In the genomic region with DNA sequence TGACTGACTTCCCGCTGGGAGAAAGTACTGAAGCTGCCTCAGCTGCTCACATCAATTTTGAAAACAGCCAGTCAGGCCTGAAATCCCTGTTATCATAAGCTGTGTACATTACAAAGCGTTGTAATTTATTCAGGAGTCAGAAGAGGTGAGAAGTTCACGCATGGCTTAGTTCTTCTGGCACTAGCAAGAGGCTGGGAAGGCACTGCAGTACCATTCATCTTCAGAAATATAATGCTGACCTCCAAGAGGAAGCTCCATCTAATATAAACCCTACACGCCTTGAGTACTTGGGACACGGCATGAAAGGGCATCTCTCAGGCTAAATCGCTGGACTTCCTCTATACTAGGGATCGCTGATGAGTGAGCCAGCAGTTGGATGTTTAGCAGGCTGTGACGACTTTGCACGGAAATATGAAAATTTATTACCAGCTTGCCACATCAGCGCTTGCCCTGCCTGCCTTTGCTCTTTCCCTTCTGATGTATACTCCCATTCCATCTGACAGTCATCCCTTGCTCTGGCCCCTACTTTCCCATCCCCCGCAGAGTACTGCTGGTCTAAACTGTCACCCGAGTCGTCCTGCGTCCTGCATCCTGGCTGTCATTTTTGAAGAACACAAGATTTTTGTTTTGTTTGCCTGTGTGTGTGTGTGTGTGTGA, we compare ENCODE assay signal across 8 mouse cellular contexts.
A peak's percentile ranks its signal among the peaks of the same experiment; 100 is the strongest.
DNase-seq lines count a peak whose midpoint lies in the region; ATAC-seq and TF ChIP-seq lines count a peak whose summit lies in the region.

No protein-coding gene starts in this region.

- intact Hi-C loops in heart, postnatal 14 days (cut with DNase I) = no loop called here
- intact Hi-C loops in left cerebral cortex, postnatal 36 days (cut with DNase I) = loop anchor here (10.0 kb wide), 1 partner anchor 141 kb away; no protein-coding TSS in a partner anchor

- H3K27me3 ChIP-seq in heart, embryonic 15.5 days = 0 out of 2 replicates have a peak, but pooled peaks cover 5% of the 10 kb centered on the region
- peaks cover 10% of the 10 kb centered on the region for H3K27me3 ChIP-seq in Patski
- no peaks in the 10 kb centered on the region for H3K27me3 ChIP-seq in forebrain, embryonic 12.5 days
- no peaks in the 10 kb centered on the region for H3K27me3 ChIP-seq in neural tube, embryonic 14.5 days (ENCODE audit: control insufficient read depth, insufficient read depth, low read length)

- peak overlapping the region; percentile 67 for H3K4me2 ChIP-seq in heart, embryonic 15.5 days
- H3K4me2 ChIP-seq in forebrain, embryonic 12.5 days = peak overlapping the region; percentile 76
- peak overlapping the region; percentile 58 for H3K4me2 ChIP-seq in neural tube, embryonic 14.5 days (ENCODE audit: low read depth, low read length)

- H3K36me3 ChIP-seq in heart, embryonic 15.5 days = no peaks in the 10 kb centered on the region
- no peaks in the 10 kb centered on the region for H3K36me3 ChIP-seq in forebrain, embryonic 12.5 days (replicated peaks)
- no peaks in the 10 kb centered on the region for H3K36me3 ChIP-seq in neural tube, embryonic 14.5 days (ENCODE audit: control insufficient read depth, insufficient read depth, low read length)

- no peak for ATAC-seq in heart, embryonic 15.5 days (replicated peaks; ENCODE audit: insufficient number of reproducible peaks, insufficient read depth, low FRiP score, low read depth)
- ATAC-seq in Patski = peak; percentile 42
- peak; percentile 83 for ATAC-seq in forebrain, embryonic 12.5 days (ENCODE audit: low FRiP score)
- ATAC-seq in neural tube, embryonic 14.5 days (ENCODE audit: low read depth) = peak; percentile 78
- no peak for ATAC-seq in megakaryocyte-erythroid progenitor cell, adult 5-6 weeks (replicated peaks; ENCODE audit: low FRiP score, low TSS enrichment, poor library complexity, severe bottlenecking)

- no peak overlapping the region for H3K27ac ChIP-seq in heart, embryonic 15.5 days
- 0 out of 2 replicates have a peak overlapping the region, but pooled peaks have one; percentile 2 for H3K27ac ChIP-seq in forebrain, embryonic 12.5 days
- H3K27ac ChIP-seq in neural tube, embryonic 14.5 days (ENCODE audit: low read depth, low read length) = peak overlapping the region; percentile 45; the same call in 1 of the 2 replicates

- CTCF ChIA-PET in Patski (lab: Charles Lee) = no interaction called here

- peak overlapping the region; percentile 45 for H3K4me3 ChIP-seq in heart, embryonic 15.5 days
- peak overlapping the region; percentile 45 for H3K4me3 ChIP-seq in forebrain, embryonic 12.5 days (replicated peaks)
- H3K4me3 ChIP-seq in neural tube, embryonic 14.5 days (ENCODE audit: low read depth, low read length) = peak overlapping the region; percentile 47

- H3K9me3 ChIP-seq in heart, embryonic 15.5 days (replicated peaks) = no peaks in the 10 kb centered on the region
- no peaks in the 10 kb centered on the region for H3K9me3 ChIP-seq in forebrain, embryonic 12.5 days
- no peaks in the 10 kb centered on the region for H3K9me3 ChIP-seq in neural tube, embryonic 14.5 days (ENCODE audit: control insufficient read depth, low read length)

- peaks cover 9% of the 10 kb centered on the region for H3K4me1 ChIP-seq in heart, embryonic 15.5 days (replicated peaks)
- H3K4me1 ChIP-seq in forebrain, embryonic 12.5 days = 0 out of 2 replicates have a peak, but pooled peaks cover 9% of the 10 kb centered on the region
- no peaks in the 10 kb centered on the region for H3K4me1 ChIP-seq in neural tube, embryonic 14.5 days (ENCODE audit: control insufficient read depth, insufficient read depth, low read length)

- in situ Hi-C loops in Patski (cut with MboI; ENCODE audit: low pct_unique_long_range_greater_than_20kb) = no loop called here

- 7% methylated on average over 14 of the region's 14 CpGs for WGBS in heart, embryonic 15.5 days
- 3% methylated on average over 14 of the region's 14 CpGs for WGBS in forebrain, embryonic 12.5 days
- 1% methylated on average over 14 of the region's 14 CpGs for WGBS in neural tube, embryonic 14.5 days

- DNase-seq in heart, postnatal 14 days = no peak
- no peak for DNase-seq in Patski (ENCODE audit: low read depth, low spot score)
- peak; percentile 4 to 55 for DNase-seq in left cerebral cortex, postnatal 36 days (ENCODE audit: low spot score in 2 of 2)
- DNase-seq in MN1 (ENCODE audit: low spot score) = no peak

- TF ChIP-seq CTCF in Patski (IDR thresholded peaks at IDR 0.05) = no peak

- POLR2A ChIA-PET in Patski (lab: Charles Lee) = no interaction called here

- no peak overlapping the region; the same call in 1 of the 2 replicates for H3K9ac ChIP-seq in heart, embryonic 15.5 days
- H3K9ac ChIP-seq in forebrain, embryonic 12.5 days = peak overlapping the region; percentile 48
- peak overlapping the region; percentile 56 for H3K9ac ChIP-seq in neural tube, embryonic 14.5 days (replicated peaks; ENCODE audit: low read depth, low read length)

Comparison
In these comparisons a context has a peak if more than half of its experiments do, and no peak if none do; other contexts are left out.
1. ATAC-seq: peak in Patski (single experiment), forebrain, embryonic 12.5 days (single experiment) and neural tube, embryonic 14.5 days (single experiment); none in heart, embryonic 15.5 days (single experiment) and megakaryocyte-erythroid progenitor cell, adult 5-6 weeks (single experiment).
2. DNase-seq: peak in left cerebral cortex, postnatal 36 days (2 of 2); none in heart, postnatal 14 days (0 of 2), Patski (single experiment) and MN1 (single experiment).
3. Peak in every context shown above with its lines, with median percentiles within 50 percentile points of each other: H3K4me2 ChIP-seq and H3K4me3 ChIP-seq.